Mouse (Mus musculus) G1E (cell line): Measurements from ENCODE around the gene Cse1l. TPM values are rescaled to one million over a fixed set of nuclear protein-coding genes. Genes with fewer than 3 reads are reported as not detected.

Experiments used
- ATAC-seq: 2 replicates; pipeline ENCODE4 v1.8.0; 2016; ENCODE audit warnings: mild to moderate bottlenecking; ENCODE audit not compliant: insufficient number of reproducible peaks, poor library complexity, low FRiP score, severe bottlenecking; ENCODE audit errors: extremely low read depth
- DNase-seq: peaks from one replicate; pipeline ENCODE4 v3.0.0; 2012; ENCODE audit warnings: low spot score
- H3K27me3 ChIP-seq: 2 replicates; pipeline ENCODE4 v1.6.1; 2012; ENCODE audit warnings: mild to moderate bottlenecking, low read length, inconsistent platforms; ENCODE audit not compliant: insufficient read depth
- H3K36me3 ChIP-seq: replicated peaks from 2 replicates; pipeline ENCODE3; 2012; ENCODE audit warnings: mild to moderate bottlenecking, inconsistent platforms
- H3K4me1 ChIP-seq: 2 replicates; pipeline ENCODE4 v1.6.1; 2012; ENCODE audit warnings: low read depth, low read length, inconsistent platforms, mixed read lengths; ENCODE audit not compliant: insufficient read depth
- H3K4me3 ChIP-seq: 2 replicates; pipeline ENCODE4 v1.5.1; 2012; ENCODE audit warnings: low read depth, mild to moderate bottlenecking, inconsistent platforms, low read length, moderate library complexity, mixed read lengths
- H3K9me3 ChIP-seq: replicated peaks from 2 replicates; pipeline ENCODE4 v1.6.1; 2012; ENCODE audit warnings: inconsistent platforms
- CTCF ChIP-seq: IDR thresholded peaks from 2 replicates; pipeline ENCODE4 v1.5.1; 2012; ENCODE audit warnings: low read depth, low read length, inconsistent platforms, mixed read lengths
- GATA1 ChIP-seq: IDR thresholded peaks from 2 replicates; pipeline ENCODE4 v1.6.1; 2012; ENCODE audit warnings: borderline replicate concordance, low read length, inconsistent platforms, mixed read lengths
- GATA2 ChIP-seq: IDR thresholded peaks from 2 replicates; pipeline ENCODE4 v1.6.1; 2012; ENCODE audit warnings: low read depth, low read length, inconsistent platforms, borderline replicate concordance
- POLR2AphosphoS5 ChIP-seq: IDR thresholded peaks from 2 replicates; pipeline ENCODE4 v1.6.1; 2012; ENCODE audit warnings: low read depth, low read length, inconsistent platforms; ENCODE audit not compliant: insufficient replicate concordance
- TAL1 ChIP-seq: conservative IDR thresholded peaks from 2 replicates; pipeline ENCODE4 v1.6.1; 2012; ENCODE audit warnings: low read depth, low read length, inconsistent platforms, mixed read lengths
- polyA plus RNA-seq: library from polyadenylated mRNA; stranded (reverse); fragments of >175 nt; gene quantifications from 2 replicates; pipeline ENCODE4 v1.2.3, GENCODE M21; 2012
- total RNA-seq, 2 experiments: library from RNA; stranded (forward) in 1 of 2; stranded (reverse) in 1 of 2; fragments of 200-1000 nt in 1 of 2; fragments of >200 nt in 1 of 2; fragmentation: Nextera tagmentation in 1 of 2; gene quantifications; 2 replicates each; pipeline ENCODE4 v1.2.3; 2014 to 2017

The Cse1l gene
- total and polyA plus RNA-seq, 3 experiments: 18.2 to 174 (median 141) TPM

GRCm38 (mm10) chr2:166976356-166976755 lies 70.5 kb downstream of the Cse1l start:
- no peak overlapping the region for H3K4me3 ChIP-seq
- no peaks in the 10 kb centered on the region for H3K9me3 ChIP-seq
- peaks cover 50% of the 10 kb centered on the region for H3K4me1 ChIP-seq
- DNase-seq (no peak), ATAC-seq (peak; percentile 63; the same call in 1 of the 2 replicates)
- TF ChIP-seq CTCF (no peak), GATA1 (no peak), GATA2 (no peak), TAL1 (no peak), POLR2AphosphoS5 (no peak)
- peaks cover 15% of the 10 kb centered on the region for H3K36me3 ChIP-seq
- H3K27me3 ChIP-seq: no peaks in the 10 kb centered on the region

- no peak for ATAC-seq
- no peak for DNase-seq
- H3K4me1 ChIP-seq: peaks cover 50% of the 10 kb centered on the region
- TF ChIP-seq GATA2: no peak
- TF ChIP-seq GATA1: no peak
- no peak for TF ChIP-seq TAL1
- no peak for TF ChIP-seq CTCF
- TF ChIP-seq POLR2AphosphoS5: no peak
- H3K4me3 ChIP-seq: no peak overlapping the region
- peaks cover 15% of the 10 kb centered on the region for H3K36me3 ChIP-seq
- H3K9me3 ChIP-seq: no peaks in the 10 kb centered on the region
- no peaks in the 10 kb centered on the region for H3K27me3 ChIP-seq
Measured at GRCm38 (mm10) chr2:166977490-166977889, 71.7 kb downstream of the Cse1l start.

GRCm38 (mm10) chr2:166980161-166980560 lies 74.3 kb downstream of the Cse1l start:
- peaks cover 42% of the 10 kb centered on the region for H3K4me1 ChIP-seq
- no peaks in the 10 kb centered on the region for H3K9me3 ChIP-seq
- no peak overlapping the region for H3K4me3 ChIP-seq
- H3K36me3 ChIP-seq: peaks cover 16% of the 10 kb centered on the region
- DNase-seq (no peak), ATAC-seq (no peak)
- H3K27me3 ChIP-seq: no peaks in the 10 kb centered on the region
- TF ChIP-seq POLR2AphosphoS5 (no peak), CTCF (no peak), GATA2 (no peak)

- TF ChIP-seq POLR2AphosphoS5 (no peak), TAL1 (no peak), GATA2 (no peak), CTCF (no peak), GATA1 (no peak)
- DNase-seq: no peak
Measured at GRCm38 (mm10) chr2:166983351-166983894, 77.6 kb downstream of the Cse1l start.

GRCm38 (mm10) chr2:166990861-166991260 lies 85.0 kb downstream of the Cse1l start:
- H3K4me1 ChIP-seq: peaks cover 53% of the 10 kb centered on the region
- no peak for TF ChIP-seq GATA2
- no peak for TF ChIP-seq TAL1
- TF ChIP-seq CTCF: no peak
- no peak for TF ChIP-seq GATA1
- TF ChIP-seq POLR2AphosphoS5: no peak
- H3K4me3 ChIP-seq: no peak overlapping the region
- ATAC-seq (no peak), DNase-seq (no peak)
- no peaks in the 10 kb centered on the region for H3K27me3 ChIP-seq
- no peaks in the 10 kb centered on the region for H3K9me3 ChIP-seq
- H3K36me3 ChIP-seq: peaks cover 16% of the 10 kb centered on the region

More at GRCm38 (mm10) chr2:166983351-166983894, 77.6 kb downstream of the Cse1l start:
- H3K4me3 ChIP-seq: no peak overlapping the region
- no peaks in the 10 kb centered on the region for H3K27me3 ChIP-seq
- H3K36me3 ChIP-seq: peaks cover 15% of the 10 kb centered on the region
- no peak for ATAC-seq
- H3K4me1 ChIP-seq: peaks cover 16% of the 10 kb centered on the region; the same call in 1 of the 2 replicates
- H3K9me3 ChIP-seq: no peaks in the 10 kb centered on the region

- Histone ChIP-seq H3K9me3 (no peaks in the 10 kb centered on the region), H3K4me3 (no peak overlapping the region), H3K27me3 (no peaks in the 10 kb centered on the region), H3K36me3 (peaks cover 16% of the 10 kb centered on the region), H3K4me1 (peaks cover 58% of the 10 kb centered on the region)
- ATAC-seq (no peak), DNase-seq (no peak)
- TF ChIP-seq TAL1 (no peak), POLR2AphosphoS5 (no peak), CTCF (no peak), GATA2 (no peak), GATA1 (no peak)
Measured at GRCm38 (mm10) chr2:166991945-166992344, 86.1 kb downstream of the Cse1l start.
